Mouse (Mus musculus): ENCODE data around the gene Rims4. TPM values are rescaled to one million over a fixed set of nuclear protein-coding genes. Genes with fewer than 3 reads are reported as not detected.

The Rims4 gene
- polyA plus RNA-seq, 1 experiment from 2014 or later, result 1.7 TPM

- 66% methylated on average over 9 of the region's 9 CpGs for WGBS
- no peaks in the 10 kb centered on the region for H3K36me3 ChIP-seq (ENCODE audit: control insufficient read depth, insufficient read depth, low read length)
- peaks cover 18% of the 10 kb centered on the region for H3K4me1 ChIP-seq (ENCODE audit: control insufficient read depth, insufficient read depth, low read length)
- H3K9ac ChIP-seq (ENCODE audit: low read length), result no peak overlapping the region
- no peaks in the 10 kb centered on the region for H3K9me3 ChIP-seq (replicated peaks; ENCODE audit: control insufficient read depth, low read length)
- no peak overlapping the region for H3K4me3 ChIP-seq (ENCODE audit: low read depth, low read length)
- H3K27me3 ChIP-seq (replicated peaks; ENCODE audit: control insufficient read depth, insufficient read depth, low read length), result peaks cover 29% of the 10 kb centered on the region
- ATAC-seq, result no peak
- H3K4me2 ChIP-seq (ENCODE audit: low read length), result no peak overlapping the region
- no peak for DNase-seq (ENCODE audit: low spot score)
- no peak overlapping the region for H3K27ac ChIP-seq (ENCODE audit: low read depth, low read length)
Measured at GRCm38 (mm10) chr2:163915294-163915791, 3.1 kb downstream of the Rims4 start.

DNA sequence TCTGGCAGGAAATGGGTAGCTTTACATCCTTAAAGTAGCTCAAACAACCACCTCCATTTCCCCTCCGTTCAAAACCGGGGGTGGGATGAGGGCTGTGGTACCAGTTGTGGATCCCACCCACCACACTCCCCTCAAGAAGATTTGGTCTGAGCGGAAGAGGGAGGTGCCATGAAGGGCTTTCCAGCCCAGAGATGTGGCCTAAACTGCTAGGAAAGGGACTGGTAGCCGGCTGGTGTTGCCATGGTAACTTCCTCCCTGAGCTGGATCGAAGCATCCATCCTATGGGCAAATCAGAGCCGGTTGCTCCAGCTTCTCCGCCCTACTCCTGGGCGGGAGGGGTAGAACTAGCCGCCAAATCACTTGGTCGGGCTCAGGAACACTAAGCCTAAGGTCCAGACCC is 4.4 kb downstream of the Rims4 start:
- H3K4me3 ChIP-seq (ENCODE audit: low read depth, low read length), result no peak overlapping the region
- no peak overlapping the region; the same call in 1 of the 2 replicates for H3K27ac ChIP-seq (ENCODE audit: low read depth, low read length)
- ATAC-seq (peak; percentile 65; the same call in 1 of the 2 replicates), DNase-seq (ENCODE audit: low spot score) (peak; percentile 86)
- H3K9me3 ChIP-seq (replicated peaks; ENCODE audit: control insufficient read depth, low read length), result no peaks in the 10 kb centered on the region
- H3K27me3 ChIP-seq (replicated peaks; ENCODE audit: control insufficient read depth, insufficient read depth, low read length), result peaks cover 20% of the 10 kb centered on the region; the same call in 1 of the 2 replicates
- 3% methylated on average over 10 of the region's 10 CpGs for WGBS
- H3K4me2 ChIP-seq (ENCODE audit: low read length), result peak overlapping the region; percentile 37
- no peak overlapping the region for H3K9ac ChIP-seq (ENCODE audit: low read length)
- H3K36me3 ChIP-seq (ENCODE audit: control insufficient read depth, insufficient read depth, low read length), result no peaks in the 10 kb centered on the region
- peaks cover 16% of the 10 kb centered on the region for H3K4me1 ChIP-seq (ENCODE audit: control insufficient read depth, insufficient read depth, low read length)

GRCm38 (mm10) chr2:163913704-163914103 is 4.8 kb downstream of the Rims4 start:
- H3K36me3 ChIP-seq (ENCODE audit: control insufficient read depth, insufficient read depth, low read length), result no peaks in the 10 kb centered on the region
- H3K9ac ChIP-seq (ENCODE audit: low read length), result no peak overlapping the region
- peaks cover 15% of the 10 kb centered on the region for H3K4me1 ChIP-seq (ENCODE audit: control insufficient read depth, insufficient read depth, low read length)
- peak overlapping the region; percentile 37 for H3K4me2 ChIP-seq (ENCODE audit: low read length)
- H3K9me3 ChIP-seq (replicated peaks; ENCODE audit: control insufficient read depth, low read length), result no peaks in the 10 kb centered on the region
- H3K4me3 ChIP-seq (ENCODE audit: low read depth, low read length), result no peak overlapping the region
- WGBS, result 31% methylated on average over 7 of the region's 7 CpGs
- no peak for DNase-seq (ENCODE audit: low spot score)
- ATAC-seq, result no peak
- no peak overlapping the region; the same call in 1 of the 2 replicates for H3K27ac ChIP-seq (ENCODE audit: low read depth, low read length)
- peaks cover 20% of the 10 kb centered on the region; the same call in 1 of the 2 replicates for H3K27me3 ChIP-seq (replicated peaks; ENCODE audit: control insufficient read depth, insufficient read depth, low read length)

DNA sequence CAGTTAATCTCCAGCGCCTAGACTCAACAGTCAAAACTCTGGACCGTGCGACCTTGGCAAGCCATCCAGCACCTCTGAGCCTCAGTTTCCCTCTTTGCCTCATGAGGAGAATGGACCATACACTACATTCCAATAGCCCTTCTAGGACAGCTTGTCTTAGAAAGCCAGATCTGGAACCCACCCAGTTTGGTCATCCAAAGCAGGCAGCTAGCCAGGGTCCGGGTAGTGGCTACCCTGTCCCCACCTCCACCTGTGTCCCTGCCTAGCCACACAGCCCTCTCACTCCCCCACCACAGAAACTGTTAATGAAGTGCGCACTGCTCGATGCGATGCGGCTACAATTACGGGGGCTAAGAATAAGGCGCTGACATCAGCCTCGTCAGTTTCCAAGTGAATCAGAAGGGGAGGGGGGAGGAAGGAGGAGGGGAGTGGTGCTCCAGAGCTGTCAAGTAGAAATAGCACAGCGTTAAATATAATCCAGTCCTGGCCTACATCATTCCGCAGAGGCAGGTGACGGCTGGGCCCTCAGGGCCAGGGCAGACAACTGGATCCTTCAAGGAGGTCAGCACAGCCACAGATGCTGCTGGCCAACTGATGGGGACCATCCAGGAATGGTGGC is 6.5 kb downstream of the Rims4 start:
- ATAC-seq (no peak), DNase-seq (ENCODE audit: low spot score) (peak; percentile 31)
- no peaks in the 10 kb centered on the region for H3K36me3 ChIP-seq (ENCODE audit: control insufficient read depth, insufficient read depth, low read length)
- no peak overlapping the region for H3K27ac ChIP-seq (ENCODE audit: low read depth, low read length)
- no peak overlapping the region for H3K4me3 ChIP-seq (ENCODE audit: low read depth, low read length)
- no peaks in the 10 kb centered on the region for H3K9me3 ChIP-seq (replicated peaks; ENCODE audit: control insufficient read depth, low read length)
- no peak overlapping the region for H3K9ac ChIP-seq (ENCODE audit: low read length)
- no peak overlapping the region for H3K4me2 ChIP-seq (ENCODE audit: low read length)
- 66% methylated on average over 14 of the region's 14 CpGs for WGBS
- H3K4me1 ChIP-seq (ENCODE audit: control insufficient read depth, insufficient read depth, low read length), result peaks cover 10% of the 10 kb centered on the region
- H3K27me3 ChIP-seq (replicated peaks; ENCODE audit: control insufficient read depth, insufficient read depth, low read length), result 0 out of 2 replicates have a peak, but pooled peaks cover 5% of the 10 kb centered on the region

DNA sequence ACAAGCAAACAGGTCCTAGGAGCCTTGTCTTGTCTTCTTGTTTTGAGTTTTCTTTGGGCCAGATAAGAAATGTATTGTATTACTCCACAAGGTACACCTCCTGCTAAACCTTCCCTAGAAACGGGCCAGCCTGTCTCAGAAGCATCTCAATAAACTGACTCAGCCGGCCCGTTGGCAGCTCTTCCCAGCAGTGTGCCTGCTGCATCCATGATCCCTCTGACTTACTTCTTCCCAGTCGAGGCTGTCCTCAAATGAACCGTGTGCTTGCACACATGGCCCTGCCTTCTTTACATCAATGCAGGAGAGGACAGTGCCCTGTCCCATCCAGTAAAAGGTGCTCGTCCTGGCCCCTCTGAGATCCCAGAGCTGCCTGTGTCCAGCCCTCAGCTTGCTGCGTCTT is 8.9 kb downstream of the Rims4 start:
- Histone ChIP-seq H3K27me3 (replicated peaks; ENCODE audit: control insufficient read depth, insufficient read depth, low read length) (no peaks in the 10 kb centered on the region), H3K4me2 (ENCODE audit: low read length) (no peak overlapping the region), H3K4me1 (ENCODE audit: control insufficient read depth, insufficient read depth, low read length) (peaks cover 10% of the 10 kb centered on the region), H3K4me3 (ENCODE audit: low read depth, low read length) (no peak overlapping the region), H3K9me3 (replicated peaks; ENCODE audit: control insufficient read depth, low read length) (no peaks in the 10 kb centered on the region), H3K9ac (ENCODE audit: low read length) (no peak overlapping the region), H3K36me3 (ENCODE audit: control insufficient read depth, insufficient read depth, low read length) (no peaks in the 10 kb centered on the region), H3K27ac (ENCODE audit: low read depth, low read length) (no peak overlapping the region)
- ATAC-seq (no peak), DNase-seq (ENCODE audit: low spot score) (no peak)
- WGBS, result 80% methylated on average over 7 of the region's 7 CpGs

GRCm38 (mm10) chr2:163907131-163907530 is 11.4 kb downstream of the Rims4 start:
- Histone ChIP-seq H3K36me3 (ENCODE audit: control insufficient read depth, insufficient read depth, low read length) (no peaks in the 10 kb centered on the region), H3K4me2 (ENCODE audit: low read length) (no peak overlapping the region), H3K9ac (ENCODE audit: low read length) (no peak overlapping the region), H3K4me1 (ENCODE audit: control insufficient read depth, insufficient read depth, low read length) (0 out of 2 replicates have a peak, but pooled peaks cover 2% of the 10 kb centered on the region), H3K27me3 (replicated peaks; ENCODE audit: control insufficient read depth, insufficient read depth, low read length) (no peaks in the 10 kb centered on the region), H3K27ac (ENCODE audit: low read depth, low read length) (no peak overlapping the region), H3K4me3 (ENCODE audit: low read depth, low read length) (no peak overlapping the region), H3K9me3 (replicated peaks; ENCODE audit: control insufficient read depth, low read length) (no peaks in the 10 kb centered on the region)
- ATAC-seq, result no peak
- no peak for DNase-seq (ENCODE audit: low spot score)
- 60% methylated on average over 5 of the region's 5 CpGs for WGBS

- WGBS, result 79% methylated on average over 4 of the region's 4 CpGs
- no peak overlapping the region for H3K9ac ChIP-seq (ENCODE audit: low read length)
Measured at GRCm38 (mm10) chr2:163904323-163904722, 14.2 kb downstream of the Rims4 start.

DNA sequence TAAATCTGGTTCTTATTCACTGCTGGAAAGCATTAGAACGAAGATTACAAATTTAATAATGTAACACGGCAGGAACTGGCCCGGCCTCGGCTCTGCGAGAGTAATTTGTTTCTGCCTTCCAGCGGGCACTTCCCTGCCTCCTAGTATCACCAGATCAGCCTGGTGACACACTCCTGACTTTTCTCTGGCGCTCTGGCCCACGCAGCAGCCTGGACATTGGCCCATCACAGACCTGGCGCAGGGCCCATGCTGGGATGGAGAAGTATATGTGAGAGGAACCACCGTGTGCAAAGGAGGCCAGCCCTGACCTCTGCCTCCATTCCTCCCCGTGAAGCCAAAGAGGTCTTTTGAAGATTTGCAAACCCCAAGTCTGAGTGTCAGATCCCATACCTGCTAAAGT is 15.0 kb downstream of the Rims4 start:
- no peaks in the 10 kb centered on the region for H3K4me1 ChIP-seq (ENCODE audit: control insufficient read depth, insufficient read depth, low read length)
- no peak overlapping the region for H3K9ac ChIP-seq (ENCODE audit: low read length)
- WGBS, result 78% methylated on average over 11 of the region's 11 CpGs
- no peaks in the 10 kb centered on the region for H3K27me3 ChIP-seq (replicated peaks; ENCODE audit: control insufficient read depth, insufficient read depth, low read length)
- ATAC-seq (no peak), DNase-seq (ENCODE audit: low spot score) (no peak)
- no peak overlapping the region for H3K27ac ChIP-seq (ENCODE audit: low read depth, low read length)
- no peak overlapping the region for H3K4me3 ChIP-seq (ENCODE audit: low read depth, low read length)
- H3K36me3 ChIP-seq (ENCODE audit: control insufficient read depth, insufficient read depth, low read length), result no peaks in the 10 kb centered on the region
- no peak overlapping the region for H3K4me2 ChIP-seq (ENCODE audit: low read length)
- H3K9me3 ChIP-seq (replicated peaks; ENCODE audit: control insufficient read depth, low read length), result no peaks in the 10 kb centered on the region

More at GRCm38 (mm10) chr2:163904323-163904722, 14.2 kb downstream of the Rims4 start:
- no peaks in the 10 kb centered on the region for H3K36me3 ChIP-seq (ENCODE audit: control insufficient read depth, insufficient read depth, low read length)
- H3K4me1 ChIP-seq (ENCODE audit: control insufficient read depth, insufficient read depth, low read length), result no peaks in the 10 kb centered on the region
- no peak overlapping the region for H3K27ac ChIP-seq (ENCODE audit: low read depth, low read length)
- H3K4me3 ChIP-seq (ENCODE audit: low read depth, low read length), result no peak overlapping the region
- ATAC-seq (no peak), DNase-seq (ENCODE audit: low spot score) (no peak)
- H3K27me3 ChIP-seq (replicated peaks; ENCODE audit: control insufficient read depth, insufficient read depth, low read length), result no peaks in the 10 kb centered on the region
- no peaks in the 10 kb centered on the region for H3K9me3 ChIP-seq (replicated peaks; ENCODE audit: control insufficient read depth, low read length)
- no peak overlapping the region for H3K4me2 ChIP-seq (ENCODE audit: low read length)

- H3K4me1 ChIP-seq (ENCODE audit: control insufficient read depth, insufficient read depth, low read length), result no peaks in the 10 kb centered on the region
- no peaks in the 10 kb centered on the region for H3K27me3 ChIP-seq (replicated peaks; ENCODE audit: control insufficient read depth, insufficient read depth, low read length)
- 86% methylated on average over 4 of the region's 4 CpGs for WGBS
- H3K9me3 ChIP-seq (replicated peaks; ENCODE audit: control insufficient read depth, low read length), result no peaks in the 10 kb centered on the region
- H3K4me2 ChIP-seq (ENCODE audit: low read length), result no peak overlapping the region
- H3K9ac ChIP-seq (ENCODE audit: low read length), result no peak overlapping the region
- no peak overlapping the region for H3K27ac ChIP-seq (ENCODE audit: low read depth, low read length)
- H3K4me3 ChIP-seq (ENCODE audit: low read depth, low read length), result no peak overlapping the region
- DNase-seq (ENCODE audit: low spot score) (no peak), ATAC-seq (no peak)
- no peaks in the 10 kb centered on the region for H3K36me3 ChIP-seq (ENCODE audit: control insufficient read depth, insufficient read depth, low read length)
Measured at GRCm38 (mm10) chr2:163902448-163902847, 16.0 kb downstream of the Rims4 start.

All from forebrain, embryonic 14.5 days (tissue).